15 mouse cellular contexts compared by ENCODE assay signal in the genomic region with DNA sequence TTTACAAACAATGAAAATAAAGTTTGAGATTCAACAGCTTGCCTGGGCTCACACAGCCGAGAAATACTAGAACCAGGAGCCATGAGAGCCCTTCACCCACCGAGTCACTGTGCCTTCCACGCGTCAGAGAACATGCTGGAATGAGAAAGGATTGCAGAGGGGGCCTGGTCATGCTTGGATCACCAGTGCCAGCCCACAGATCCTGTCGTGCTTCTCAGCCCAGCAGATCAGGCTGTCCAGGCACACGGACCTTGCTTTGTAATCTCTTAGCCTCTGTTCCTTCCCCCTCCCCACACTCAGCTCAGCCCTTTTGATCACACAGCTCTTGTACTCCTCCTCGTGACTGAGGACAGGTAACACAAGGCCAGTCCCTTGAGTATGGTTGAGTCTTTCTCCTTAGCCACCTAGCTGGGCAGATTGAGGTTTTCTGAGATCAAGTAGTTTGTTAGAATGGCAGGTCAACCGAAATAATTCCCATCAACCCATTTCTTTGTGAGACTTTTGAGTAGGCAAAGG.
DNase-seq lines count a peak whose midpoint lies in the region; ATAC-seq and TF ChIP-seq lines count a peak whose summit lies in the region.
"Had no signal": no experiment of that assay in that cellular context is flagged by ENCODE, and none has a peak within 500 bp of the region (broad histone marks: within the 10 kb centered on the region; RNA-seq: fewer than 3 reads in every experiment).

No protein-coding gene starts in this region.

- no peaks in the 10 kb centered on the region for H3K36me3 ChIP-seq in lung, embryonic 14.5 days (ENCODE audit: insufficient read depth)
- no peaks in the 10 kb centered on the region for H3K36me3 ChIP-seq in hindbrain, embryonic 12.5 days
- no peaks in the 10 kb centered on the region for H3K36me3 ChIP-seq in neural tube, embryonic 14.5 days (ENCODE audit: control insufficient read depth, insufficient read depth, low read length)

- TF ChIP-seq POLR2A in lung, adult 2 months (IDR thresholded peaks at IDR 0.05; ENCODE audit: borderline replicate concordance, extremely low read depth, low read depth, low read length): no peak

- no peak for DNase-seq in gastrocnemius, adult 2 months
- no peak for DNase-seq in gastrocnemius, adult 8-10 months (ENCODE audit: low spot score in 2 of 2)
- no peak for DNase-seq in lung, embryonic 14.5 days
- DNase-seq in lung, adult 2 months: no peak
- no peak for DNase-seq in urinary bladder, adult 18-20 months (ENCODE audit: low spot score in 2 of 2)
- DNase-seq in spleen, postnatal 4 days (ENCODE audit: low spot score in 2 of 2): no peak
- DNase-seq: adrenal gland, postnatal 36 days; lung, postnatal 4 days; right cerebral cortex, adult 18-20 months; thymus, adult 2 months had no signal

- no peaks in the 10 kb centered on the region for H3K4me1 ChIP-seq in lung, embryonic 14.5 days (ENCODE audit: insufficient read depth)
- H3K4me1 ChIP-seq in lung, adult 2 months (ENCODE audit: control insufficient read depth, insufficient read depth, low read length): peaks cover 19% of the 10 kb centered on the region
- H3K4me1 ChIP-seq in hindbrain, embryonic 12.5 days: peaks cover 53% of the 10 kb centered on the region
- H3K4me1 ChIP-seq in neural tube, embryonic 14.5 days (ENCODE audit: control insufficient read depth, insufficient read depth, low read length): peaks cover 31% of the 10 kb centered on the region

- peak overlapping the region; percentile 38 for H3K27ac ChIP-seq in gastrocnemius, adult 2 months
- no peak overlapping the region for H3K27ac ChIP-seq in lung, embryonic 14.5 days (ENCODE audit: low read depth)
- H3K27ac ChIP-seq in hindbrain, embryonic 12.5 days: peak overlapping the region; percentile 68; the same call in 1 of the 2 replicates
- peak overlapping the region; percentile 71; the same call in 1 of the 2 replicates for H3K27ac ChIP-seq in neural tube, embryonic 14.5 days (ENCODE audit: low read depth, low read length)

- H3K27me3 ChIP-seq in lung, embryonic 14.5 days (ENCODE audit: insufficient read depth, low read length): no peaks in the 10 kb centered on the region
- peaks cover 10% of the 10 kb centered on the region for H3K27me3 ChIP-seq in hindbrain, embryonic 12.5 days
- H3K27me3 ChIP-seq in neural tube, embryonic 14.5 days (ENCODE audit: control insufficient read depth, insufficient read depth, low read length): no peaks in the 10 kb centered on the region

- no peak overlapping the region for H3K9ac ChIP-seq in lung, embryonic 14.5 days
- peak overlapping the region; percentile 8; the same call in 1 of the 2 replicates for H3K9ac ChIP-seq in hindbrain, embryonic 12.5 days
- no peak overlapping the region for H3K9ac ChIP-seq in neural tube, embryonic 14.5 days (replicated peaks; ENCODE audit: low read depth, low read length)

- H3K4me3 ChIP-seq in gastrocnemius, adult 2 months: no peak overlapping the region
- no peak overlapping the region for H3K4me3 ChIP-seq in lung, embryonic 14.5 days (ENCODE audit: low read depth, low read length)
- H3K4me3 ChIP-seq in lung, adult 2 months (replicated peaks; ENCODE audit: extremely low read depth, low read depth, low read length): no peak overlapping the region
- no peak overlapping the region for H3K4me3 ChIP-seq in hindbrain, embryonic 12.5 days
- H3K4me3 ChIP-seq in neural tube, embryonic 14.5 days (ENCODE audit: low read depth, low read length): no peak overlapping the region
- H3K4me3 ChIP-seq: myocyte had no signal

- no peak for ATAC-seq in lung, embryonic 14.5 days (ENCODE audit: insufficient read depth)
- ATAC-seq in hindbrain, embryonic 12.5 days (ENCODE audit: low FRiP score): no peak
- no peak for ATAC-seq in neural tube, embryonic 14.5 days (ENCODE audit: low read depth)
- ATAC-seq: inflammation-experienced regulatory T-cells, adult 6 months had no signal

- no peaks in the 10 kb centered on the region for H3K9me3 ChIP-seq in lung, embryonic 14.5 days (ENCODE audit: low read depth, low read length)
- H3K9me3 ChIP-seq in hindbrain, embryonic 12.5 days (replicated peaks): no peaks in the 10 kb centered on the region
- no peaks in the 10 kb centered on the region for H3K9me3 ChIP-seq in neural tube, embryonic 14.5 days (ENCODE audit: control insufficient read depth, low read length)

- WGBS in lung, embryonic 14.5 days: 48% methylated on average over 8 of the region's 8 CpGs
- 49% methylated on average over 8 of the region's 8 CpGs for WGBS in lung, adult 2 months
- 57% methylated on average over 8 of the region's 8 CpGs for WGBS in hindbrain, embryonic 12.5 days
- 65% methylated on average over 8 of the region's 8 CpGs for WGBS in neural tube, embryonic 14.5 days

- H3K4me2 ChIP-seq in lung, embryonic 14.5 days: no peak overlapping the region
- no peak overlapping the region for H3K4me2 ChIP-seq in hindbrain, embryonic 12.5 days (replicated peaks)
- H3K4me2 ChIP-seq in neural tube, embryonic 14.5 days (ENCODE audit: low read depth, low read length): no peak overlapping the region
- H3K4me2 ChIP-seq: liver, embryonic 11.5 days had no signal

- no peak for TF ChIP-seq CTCF in gastrocnemius, adult 2 months (IDR thresholded peaks at IDR 0.05)
- peak; percentile 33; the same call in 1 of the 2 replicates for TF ChIP-seq CTCF in lung, embryonic 14.5 days (IDR thresholded peaks at IDR 0.05; ENCODE audit: low read depth)
- TF ChIP-seq CTCF in lung, adult 2 months (IDR thresholded peaks at IDR 0.05; ENCODE audit: insufficient read depth, low read length): no peak

- intact Hi-C loops in gastrocnemius, adult 2 months (cut with DNase I): no loop called here
